In the genomic region with DNA sequence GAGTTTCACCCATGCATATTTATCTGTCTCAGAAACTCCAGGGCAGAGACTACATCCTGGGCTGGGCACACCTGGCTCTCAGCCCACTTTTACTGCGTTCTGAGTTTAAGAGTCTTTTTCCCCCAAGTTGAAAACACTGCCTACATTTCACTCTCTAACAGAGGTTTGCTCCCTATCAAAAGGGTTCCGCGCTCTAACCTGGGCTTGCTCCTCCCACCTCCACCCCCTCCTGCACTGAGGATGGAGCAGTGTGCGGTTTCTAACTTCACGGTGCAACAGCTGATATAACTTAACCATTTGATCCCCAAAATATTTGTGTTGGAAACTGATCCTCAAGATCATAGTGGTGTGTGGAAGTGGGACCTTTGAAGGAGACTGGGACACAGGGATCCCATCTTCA, we compare ENCODE assay signal across 25 mouse cellular contexts. TPM values are rescaled to one million over a fixed set of nuclear protein-coding genes. Genes with fewer than 3 reads are reported as not detected.
A peak's percentile ranks its signal among the peaks of the same experiment; 100 is the strongest.
DNase-seq lines count a peak whose midpoint lies in the region; ATAC-seq lines count a peak whose summit lies in the region.
"Had no signal": no experiment of that assay in that cellular context is flagged by ENCODE, and none has a peak within 500 bp of the region (broad histone marks: within the 10 kb centered on the region; RNA-seq: fewer than 3 reads in every experiment).

No protein-coding gene starts in this region.

- no peaks in the 10 kb centered on the region for H3K27me3 ChIP-seq in limb, embryonic 15.5 days
- H3K27me3 ChIP-seq in limb, embryonic 10.5 days (ENCODE audit: low read depth, poor library complexity, severe bottlenecking) = peaks cover 16% of the 10 kb centered on the region
- H3K27me3 ChIP-seq: midbrain, embryonic 12.5 days had no signal

- peaks cover 11% of the 10 kb centered on the region for H3K4me1 ChIP-seq in limb, embryonic 15.5 days
- H3K4me1 ChIP-seq in limb, embryonic 10.5 days = 0 out of 2 replicates have a peak, but pooled peaks cover 6% of the 10 kb centered on the region
- H3K4me1 ChIP-seq: forebrain, embryonic 10.5 days; hindbrain, embryonic 10.5 days; midbrain, embryonic 12.5 days had no signal

- no peak for DNase-seq in limb, embryonic 10.5 days (ENCODE audit: low spot score)
- peak; percentile 44 for DNase-seq in thymus, postnatal 14 days
- DNase-seq in thymus, postnatal 4 days = no peak
- no peak for DNase-seq in cerebellum, postnatal 4 days (ENCODE audit: low spot score in 2 of 2)
- DNase-seq: adrenal gland, postnatal 25 days; cerebellum, adult 8-10 months; cerebellum, postnatal 36 days; gastrocnemius, postnatal 14 days; heart, adult 18-20 months; heart, postnatal 10 days; kidney, adult 8-10 months; kidney, postnatal 10 days; liver, postnatal 0 days; lung, postnatal 14 days; retina, postnatal 1 day had no signal

- peak overlapping the region; percentile 43 for H3K27ac ChIP-seq in limb, embryonic 15.5 days
- H3K27ac ChIP-seq in limb, embryonic 10.5 days = no peak overlapping the region
- H3K27ac ChIP-seq: forebrain, embryonic 10.5 days; hindbrain, embryonic 10.5 days; midbrain, embryonic 12.5 days had no signal

- H3K9me3 ChIP-seq in limb, embryonic 15.5 days = no peaks in the 10 kb centered on the region
- H3K9me3 ChIP-seq in limb, embryonic 10.5 days (replicated peaks) = no peaks in the 10 kb centered on the region
- H3K9me3 ChIP-seq: forebrain, embryonic 10.5 days; heart, embryonic 12.5 days; hindbrain, embryonic 10.5 days; midbrain, embryonic 12.5 days had no signal

- H3K4me2 ChIP-seq in limb, embryonic 15.5 days = no peak overlapping the region
- H3K4me2 ChIP-seq: heart, embryonic 12.5 days; liver, embryonic 11.5 days; midbrain, embryonic 12.5 days had no signal

- no peaks in the 10 kb centered on the region for H3K36me3 ChIP-seq in limb, embryonic 15.5 days
- no peaks in the 10 kb centered on the region for H3K36me3 ChIP-seq in limb, embryonic 10.5 days
- H3K36me3 ChIP-seq: forebrain, embryonic 10.5 days; heart, embryonic 12.5 days; hindbrain, embryonic 10.5 days; midbrain, embryonic 12.5 days had no signal

- H3K9ac ChIP-seq in limb, embryonic 15.5 days = no peak overlapping the region
- H3K9ac ChIP-seq: heart, embryonic 12.5 days; liver, postnatal 0 days; midbrain, embryonic 12.5 days had no signal

- H3K4me3 ChIP-seq in limb, embryonic 15.5 days = no peak overlapping the region
- no peak overlapping the region for H3K4me3 ChIP-seq in limb, embryonic 10.5 days
- H3K4me3 ChIP-seq: forebrain, embryonic 10.5 days; heart, embryonic 12.5 days; hindbrain, embryonic 10.5 days; midbrain, embryonic 12.5 days had no signal

- 31% methylated on average over 5 of the region's 5 CpGs for WGBS in limb, embryonic 15.5 days
- WGBS in limb, embryonic 10.5 days = 61% methylated on average over 5 of the region's 5 CpGs

- ATAC-seq in limb, embryonic 15.5 days (ENCODE audit: insufficient number of reproducible peaks, low FRiP score, low TSS enrichment, low read depth) = no peak
- peak; percentile 83 for ATAC-seq in inflammation-experienced regulatory T-cells, adult 6 months
- ATAC-seq in megakaryocyte, adult 5-6 weeks (ENCODE audit: poor library complexity, severe bottlenecking) = no peak
- ATAC-seq in erythroid progenitor cell, adult 5-6 weeks (replicated peaks; ENCODE audit: low FRiP score, poor library complexity, severe bottlenecking) = no peak
- ATAC-seq: forebrain, embryonic 16.5 days; liver, postnatal 0 days had no signal

RNA-seq across cellular contexts. Expression of gene Nod1, which starts 7.2 kb away (rescaled TPM):
- 12.3 and 13.3 TPM in 2 replicates for polyA plus RNA-seq in limb, embryonic 15.5 days (2015; fragmentation: Nextera tagmentation; extraction: Ambion mirVana)
- 1.4 and 1.7 TPM in 2 replicates for polyA plus RNA-seq in limb, embryonic 10.5 days (2016; fragmentation: Nextera tagmentation; extraction: Ambion mirVana)
- polyA plus RNA-seq in inflammation-experienced regulatory T-cells, adult 6 months (2017; shearing (Covaris generic)) = 10 to 100 TPM in 2 of 3 experiments, 1 to 10 TPM in 1; 9.7 to 14.2 (median 11.4) TPM
- 10.8 and 11.1 TPM in 2 replicates for total RNA-seq in megakaryocyte, adult 5-6 weeks (2015)
- total RNA-seq in megakaryocyte, adult 5-6 weeks (2017) = 12.2 and 18.5 TPM in 2 replicates
- total RNA-seq in erythroid progenitor cell, adult 5-6 weeks (2015; ENCODE audit: low replicate concordance) = 1.8 and 16.3 TPM in 2 replicates
- 0.98 and 2.3 TPM in 2 replicates for total RNA-seq in erythroid progenitor cell, adult 5-6 weeks (2017; ENCODE audit: low replicate concordance)

RNA-seq across cellular contexts. Expression of gene Ggct, which starts 27.5 kb away (rescaled TPM):
- polyA plus RNA-seq in limb, embryonic 15.5 days (2015; fragmentation: Nextera tagmentation; extraction: Ambion mirVana) = 31.1 and 37.6 TPM in 2 replicates
- polyA plus RNA-seq in limb, embryonic 10.5 days (2016; fragmentation: Nextera tagmentation; extraction: Ambion mirVana) = 8.5 and 11.9 TPM in 2 replicates
- polyA plus RNA-seq in inflammation-experienced regulatory T-cells, adult 6 months (2017; shearing (Covaris generic)) = 10 to 100 TPM; 30.0 to 31.4 (median 31.3) TPM
- total RNA-seq in megakaryocyte, adult 5-6 weeks (2015) = 3.5 and 7.0 TPM in 2 replicates
- 4.9 and 14.4 TPM in 2 replicates for total RNA-seq in megakaryocyte, adult 5-6 weeks (2017)
- total RNA-seq in erythroid progenitor cell, adult 5-6 weeks (2015; ENCODE audit: low replicate concordance) = 6.8 TPM in 1 of 2 replicates, not detected in the other
- total RNA-seq in erythroid progenitor cell, adult 5-6 weeks (2017; ENCODE audit: low replicate concordance) = 1.0 and 1.6 TPM in 2 replicates
